Mouse (Mus musculus) gastrocnemius, adult 8-10 months (tissue): ENCODE measurements around the gene Pcsk2. TPM values are rescaled to one million over a fixed set of nuclear protein-coding genes. Genes with fewer than 3 reads are reported as not detected.

Source experiments
- DNase-seq, 2 experiments: peaks; one replicate each; pipeline ENCODE4 v3.0.0; 2022; ENCODE audit warnings: low spot score in 2 of 2
- total RNA-seq, 4 experiments: library from RNA; stranded (reverse); gene quantifications; 2 replicates each; pipeline ENCODE4 v1.2.4; 2022

Gene Pcsk2
- total RNA-seq, 4 experiments from 2014 or later = 0.05 to 0.07 TPM; not detected in 2

DNA sequence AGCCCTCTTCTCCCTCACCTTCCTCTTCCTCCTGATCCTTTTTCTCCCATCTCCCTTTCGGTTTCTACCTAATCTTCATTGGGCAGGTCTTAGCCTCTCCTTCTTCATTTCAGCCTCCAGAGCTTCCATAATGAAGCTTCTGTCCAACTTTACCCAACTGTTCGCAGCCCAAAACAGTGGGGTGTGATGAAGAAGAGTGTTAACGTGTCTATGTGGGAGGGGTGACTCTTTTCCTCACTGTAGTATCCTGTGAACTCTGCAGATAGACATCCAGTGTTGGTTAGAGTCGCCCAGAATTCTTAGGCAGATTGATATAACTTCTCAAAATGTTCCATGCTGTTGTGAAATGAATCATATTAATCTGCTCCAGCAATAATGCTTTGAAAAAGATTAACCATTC, 98.4 kb downstream of the Pcsk2 start:
- no peak for DNase-seq

DNA sequence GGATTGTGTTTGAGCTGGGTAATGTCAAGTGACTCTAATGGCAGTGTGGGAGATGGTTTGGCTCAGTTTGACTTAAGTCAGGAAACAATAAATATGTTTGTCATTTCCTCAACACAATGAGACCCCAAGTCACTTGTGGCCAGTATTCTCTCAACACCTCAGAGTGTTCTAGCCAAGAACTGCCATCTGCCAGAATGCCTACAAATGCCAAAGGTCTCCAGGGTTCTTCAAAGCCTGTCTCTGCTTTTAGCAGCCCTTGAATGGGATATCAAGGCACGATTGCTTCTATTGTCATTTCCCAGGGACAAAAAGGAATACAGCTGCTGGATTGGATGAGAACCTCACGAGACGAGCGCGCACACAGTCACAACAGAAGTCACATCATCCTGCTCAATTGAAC, 100.0 kb downstream of the Pcsk2 start:
- DNase-seq = no peak

DNA sequence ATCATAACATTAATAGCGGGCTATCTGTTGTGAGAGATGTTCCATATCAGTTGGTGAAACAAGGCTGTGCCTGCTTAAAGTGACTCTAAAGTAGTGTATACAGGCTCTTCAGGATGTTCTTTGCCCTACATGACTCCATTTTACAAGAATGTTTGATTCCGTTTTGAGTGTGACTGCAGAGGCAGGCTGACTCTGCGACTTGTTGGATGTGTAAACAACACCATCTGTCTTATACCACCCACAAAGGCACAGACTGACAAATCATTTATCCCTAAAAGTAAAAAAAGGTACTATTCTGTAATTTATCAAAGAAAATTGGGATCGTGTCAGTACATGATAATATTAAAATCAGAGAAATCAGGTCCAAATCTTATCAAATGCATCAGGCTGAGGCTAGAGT, 108.7 kb downstream of the Pcsk2 start:
- DNase-seq = no peak

DNA sequence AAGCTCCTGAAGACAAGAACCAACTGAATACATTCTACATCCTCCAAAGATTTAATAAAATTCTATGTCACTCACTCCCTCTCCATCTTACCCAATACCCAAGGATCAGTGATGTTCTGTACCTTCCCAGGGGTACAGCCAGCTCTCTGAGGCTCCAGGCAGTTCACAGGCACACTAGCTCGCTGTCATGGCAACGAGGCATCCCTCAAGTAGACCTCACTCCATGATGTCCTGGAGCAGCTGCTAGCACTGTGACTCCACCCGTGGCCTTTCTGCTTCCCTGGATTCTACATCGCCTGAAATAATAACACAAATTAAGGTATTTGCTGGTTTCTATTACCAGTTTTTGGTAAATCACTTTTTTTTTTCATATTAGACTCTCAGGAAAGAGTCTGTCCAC, 111.0 kb downstream of the Pcsk2 start:
- no peak for DNase-seq

DNA sequence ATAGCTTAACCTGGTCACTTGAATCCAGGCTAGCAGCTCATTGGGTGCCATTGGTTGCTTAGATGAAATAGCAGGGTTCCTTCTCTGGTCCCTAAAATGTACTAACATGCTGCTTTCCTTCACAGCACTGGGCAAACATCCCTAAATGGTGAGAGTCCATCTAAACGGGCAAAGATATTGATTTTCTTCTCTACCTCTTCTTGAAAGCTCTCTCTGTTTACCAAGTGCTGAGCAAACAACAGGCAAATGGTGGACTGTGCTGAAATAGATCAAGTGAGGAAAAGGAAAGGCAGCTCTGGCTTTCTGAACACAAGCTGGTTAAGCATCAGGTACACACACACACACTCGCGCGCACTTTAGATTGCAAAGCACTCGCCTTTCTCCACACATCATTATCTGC, 120.8 kb downstream of the Pcsk2 start:
- DNase-seq = no peak

DNA sequence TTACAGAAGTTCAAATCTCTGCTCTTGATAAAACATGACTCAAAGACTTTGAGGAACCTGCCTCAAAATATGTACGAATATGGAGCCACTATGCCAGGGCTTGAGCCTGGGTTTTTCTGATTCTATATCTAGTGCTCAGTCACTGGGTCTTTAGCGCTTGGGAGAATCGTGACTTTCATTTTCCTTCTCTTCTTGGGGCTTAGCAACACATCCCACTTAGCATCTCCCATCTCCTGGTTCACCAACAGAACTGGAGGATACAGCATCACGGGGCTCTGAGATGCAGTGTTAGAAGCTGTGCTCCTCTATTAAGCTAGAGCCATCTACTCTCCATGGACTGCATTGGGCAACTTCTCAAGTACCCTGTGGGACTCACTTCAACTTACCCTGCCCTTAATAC, 131.9 kb downstream of the Pcsk2 start:
- DNase-seq = no peak

DNA sequence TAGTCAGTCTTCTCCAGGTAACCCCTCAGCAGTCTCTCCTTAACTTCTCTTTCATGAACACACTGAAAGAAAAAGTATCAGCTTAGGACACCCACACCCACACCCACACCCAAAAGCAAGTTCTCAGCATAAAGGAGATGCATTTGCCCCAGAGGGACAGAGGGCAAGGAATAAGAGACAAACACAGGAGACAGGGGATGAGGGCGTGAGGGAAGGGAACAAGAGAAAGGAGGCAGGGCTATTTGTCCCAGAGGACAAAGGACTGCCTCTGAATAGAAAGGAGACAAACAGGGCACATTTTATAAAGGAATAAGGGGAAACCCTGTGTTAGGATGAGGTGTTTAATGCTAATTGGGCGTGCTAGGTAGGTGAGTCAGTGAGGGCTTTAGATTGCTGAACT, 133.6 kb downstream of the Pcsk2 start:
- DNase-seq = no peak

DNA sequence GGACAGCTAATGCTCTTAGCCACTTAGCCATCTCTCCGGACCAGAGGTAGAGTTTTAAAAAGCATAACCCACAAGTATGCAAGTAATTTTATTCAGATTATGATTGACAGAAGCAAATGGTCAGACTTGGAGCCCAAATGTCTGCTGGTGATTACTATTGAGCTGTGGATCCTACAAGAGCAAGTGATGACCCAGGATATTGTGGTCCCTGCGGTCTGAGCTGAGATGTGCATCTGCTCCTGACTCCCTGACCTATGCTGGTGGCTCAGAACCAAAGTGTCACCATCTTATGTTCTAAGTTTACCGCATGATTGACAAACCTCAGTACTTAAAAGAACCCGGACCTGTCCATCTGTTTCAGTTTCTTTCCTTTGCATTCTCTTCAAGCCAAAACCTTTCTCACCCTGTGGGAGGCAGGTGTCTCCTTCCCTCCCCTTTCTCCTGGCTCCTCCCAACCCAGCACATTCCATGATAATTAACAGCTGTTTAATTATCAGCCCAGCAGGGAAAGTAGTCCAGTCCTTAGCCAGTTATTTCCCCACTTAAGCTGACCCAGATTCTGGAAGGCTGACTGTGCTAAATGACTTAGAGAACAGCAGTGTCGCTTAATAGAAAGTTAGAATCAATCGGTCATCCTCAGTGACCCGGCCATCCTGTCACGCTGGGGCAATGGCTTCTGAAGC, 136.1 kb downstream of the Pcsk2 start:
- no peak for DNase-seq

DNA sequence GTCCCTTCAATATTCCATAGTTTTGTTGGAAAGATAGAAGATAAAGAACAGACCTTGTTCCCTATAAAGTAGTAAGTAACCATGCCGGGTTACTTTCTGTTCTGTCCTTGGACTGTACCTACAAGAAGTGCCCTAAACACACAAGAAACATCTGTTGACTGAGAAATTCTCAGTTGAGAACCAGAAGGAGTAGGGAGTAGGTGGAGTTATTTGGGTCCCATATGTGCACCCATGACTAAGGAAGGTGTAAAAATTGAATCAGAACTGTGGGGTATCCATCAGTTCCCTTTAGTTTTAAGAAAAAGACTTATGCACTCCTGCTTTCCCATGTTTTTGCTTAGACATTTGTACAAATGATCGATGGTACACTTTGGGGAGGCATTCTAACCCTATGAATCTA, 137.6 kb downstream of the Pcsk2 start:
- DNase-seq = no peak

DNA sequence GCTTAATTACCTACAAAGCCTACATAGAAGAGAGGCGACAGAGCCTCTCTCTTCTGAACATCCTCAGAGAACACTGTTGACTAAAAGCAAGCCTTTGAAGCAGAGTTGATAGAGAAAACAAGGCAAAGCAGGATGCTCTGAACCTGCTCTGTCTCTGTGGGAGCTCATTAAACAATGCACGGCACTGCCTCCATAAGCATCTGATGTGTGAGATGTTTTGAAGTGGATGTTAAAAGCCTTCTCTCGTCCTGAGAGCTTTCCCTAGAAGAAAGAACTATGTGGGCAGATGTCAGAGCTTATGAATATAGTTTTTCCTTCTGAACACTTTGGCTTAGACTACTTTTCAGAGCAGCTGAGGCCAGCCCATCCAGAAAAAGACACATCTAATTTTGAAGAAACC, 145.3 kb downstream of the Pcsk2 start:
- DNase-seq = no peak

DNA sequence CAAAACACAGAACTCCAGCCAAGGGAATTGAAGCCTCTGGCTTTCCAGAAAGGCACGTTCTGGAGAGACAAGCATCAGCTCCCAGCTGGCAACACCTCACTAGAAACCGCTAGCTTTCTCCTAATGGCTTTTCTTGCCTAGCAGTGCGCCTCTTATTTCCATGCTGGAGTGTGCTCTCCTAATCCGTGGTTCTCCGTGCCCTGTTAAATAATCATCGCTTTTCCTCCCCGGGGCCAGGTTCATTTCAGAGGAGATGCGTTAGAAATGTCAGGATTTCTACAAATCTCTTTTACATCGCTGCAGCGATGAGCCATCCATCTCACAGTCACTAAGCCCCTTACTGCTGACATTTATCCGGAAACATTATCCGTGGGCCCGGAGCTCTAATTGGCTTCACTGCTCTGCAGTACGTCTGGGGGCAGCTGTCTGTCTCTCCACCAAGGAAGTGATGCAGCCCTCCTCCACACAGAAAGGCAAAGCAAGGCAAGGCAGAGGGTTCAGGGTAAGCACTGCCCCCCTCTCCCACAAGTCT, 150.1 kb downstream of the Pcsk2 start:
- no peak for DNase-seq

DNA sequence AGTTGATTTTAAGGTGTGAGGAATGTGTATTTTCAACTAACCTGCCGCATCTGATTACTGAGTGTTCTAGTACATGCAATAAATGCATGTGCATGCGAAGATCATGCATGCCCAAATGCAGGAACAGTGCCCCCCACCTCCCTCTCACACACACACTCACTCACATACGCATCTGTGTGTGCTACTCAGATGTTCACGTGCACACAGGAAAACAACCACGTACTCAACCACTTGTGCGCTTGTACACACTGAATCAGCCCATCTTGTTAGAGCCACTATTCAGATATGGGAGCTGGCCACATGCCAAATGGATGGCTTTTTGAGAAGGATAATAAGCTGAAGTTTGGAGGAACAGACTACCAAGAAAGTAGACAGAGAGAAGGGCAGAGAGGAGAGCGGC, 150.7 kb downstream of the Pcsk2 start:
- no peak for DNase-seq

DNA sequence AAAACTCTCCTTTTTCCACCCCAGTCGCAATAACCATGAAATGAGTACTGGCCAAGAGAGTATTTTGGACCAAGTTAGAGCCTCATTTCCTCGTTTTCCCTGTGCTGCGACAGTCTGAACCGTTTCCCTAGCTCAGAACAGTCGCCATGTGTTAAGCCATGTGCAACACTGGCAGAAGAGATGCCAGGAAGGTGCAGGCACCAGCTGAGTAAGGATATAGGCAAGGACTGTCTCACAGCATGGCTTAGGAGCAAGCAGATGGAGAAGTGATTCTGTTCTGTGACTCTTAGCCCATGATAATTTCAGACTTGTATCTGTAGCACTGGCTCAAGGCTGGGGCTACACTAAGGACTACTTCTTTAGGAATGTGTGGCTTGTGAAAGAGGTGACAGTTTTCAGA, 155.2 kb downstream of the Pcsk2 start:
- no peak for DNase-seq

DNA sequence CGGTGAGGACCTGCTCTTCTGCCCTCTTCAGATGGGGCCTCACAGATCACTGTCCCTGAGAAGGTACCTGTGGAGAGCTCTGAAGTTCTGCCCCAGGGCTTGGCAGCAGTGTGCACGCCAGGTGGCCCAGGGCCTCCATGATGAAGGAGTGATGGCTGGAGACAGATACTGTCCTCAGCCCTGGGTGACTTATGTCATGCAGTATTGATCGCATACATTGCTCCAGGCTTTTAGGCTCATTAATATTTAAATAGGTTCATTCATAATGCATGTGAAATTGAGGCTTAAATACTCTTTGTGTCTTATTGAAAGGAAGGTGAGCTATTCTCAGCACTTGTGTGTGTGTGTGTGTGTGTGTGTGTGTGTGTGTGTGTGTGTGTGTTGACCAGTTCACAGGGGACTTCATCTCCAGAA, 157.0 kb downstream of the Pcsk2 start:
- DNase-seq = no peak

DNA sequence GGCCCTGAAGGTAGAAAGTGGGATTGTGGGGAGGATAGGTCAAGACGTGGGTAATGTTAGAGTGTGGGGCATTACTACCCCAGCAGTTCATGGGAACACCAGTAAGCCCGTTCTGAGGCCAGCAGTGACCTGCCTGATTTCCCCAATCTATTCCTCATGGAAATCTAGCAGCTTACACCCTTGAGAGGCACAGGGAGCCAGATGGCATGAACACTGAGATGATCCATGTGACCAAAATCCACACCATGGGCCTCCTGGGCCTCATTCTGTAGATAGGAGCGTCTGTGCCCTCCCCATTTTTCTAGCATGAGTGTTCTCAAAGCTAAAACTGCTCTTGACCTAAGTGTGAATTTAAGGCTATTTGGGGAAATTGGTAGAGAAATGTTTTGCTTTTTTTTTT, 162.2 kb downstream of the Pcsk2 start:
- no peak for DNase-seq

DNA sequence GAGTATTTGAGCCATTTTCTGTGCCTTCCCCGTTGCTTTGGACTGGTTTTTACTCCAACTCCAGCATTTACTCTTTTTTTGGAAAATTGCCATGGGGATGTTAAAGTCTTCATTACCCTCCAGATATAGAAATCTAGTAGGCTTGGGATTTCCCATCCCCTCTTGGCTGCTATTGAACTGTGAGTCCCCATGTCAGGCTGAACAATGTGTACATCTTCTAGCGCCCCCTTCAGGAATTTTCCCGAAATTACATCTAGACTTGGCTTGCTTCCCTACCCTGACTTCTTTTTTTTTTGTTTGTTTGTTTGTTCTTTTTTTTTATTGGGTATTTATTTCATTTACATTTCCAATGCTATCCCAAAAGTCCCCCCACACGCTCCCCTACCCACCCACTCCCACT, 163.3 kb downstream of the Pcsk2 start:
- no peak for DNase-seq

DNA sequence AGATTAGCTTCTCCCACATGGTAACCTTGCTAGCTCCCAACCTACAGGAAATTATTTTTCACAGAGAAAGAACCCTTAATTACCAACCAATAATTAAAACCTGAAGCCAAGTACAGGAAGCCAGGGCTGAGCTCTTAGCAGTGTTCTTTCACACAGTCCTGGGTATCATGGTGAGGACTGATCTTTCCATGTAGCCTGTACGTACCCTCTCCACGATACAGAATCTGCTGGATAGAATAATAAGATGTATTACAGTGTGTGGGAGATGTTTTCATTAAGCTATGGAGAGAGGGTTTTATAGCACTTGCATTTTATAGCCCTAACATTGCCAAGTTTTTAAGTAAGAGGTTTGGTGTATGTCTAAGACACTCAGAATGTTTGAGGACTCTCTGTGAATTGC, 164.0 kb downstream of the Pcsk2 start:
- DNase-seq = no peak

DNA sequence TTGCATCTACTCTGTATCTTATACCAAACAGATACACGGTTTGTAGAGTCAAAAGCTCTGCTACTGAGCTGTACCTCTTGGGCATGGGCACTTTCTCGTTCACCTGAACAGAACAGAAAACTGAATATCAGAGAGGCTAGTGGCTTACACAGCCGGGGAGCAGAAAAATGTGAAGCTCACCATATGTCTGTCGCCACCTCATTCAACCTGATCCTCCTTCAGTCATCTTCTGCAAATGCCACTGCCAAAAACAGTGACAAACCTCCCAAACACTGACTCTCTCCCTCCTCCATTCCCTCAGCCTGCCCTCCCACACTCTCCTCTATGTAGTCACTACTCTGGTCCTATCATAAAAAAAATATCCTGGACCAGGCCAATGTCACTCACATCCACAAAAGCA, 165.9 kb downstream of the Pcsk2 start:
- DNase-seq = no peak

DNA sequence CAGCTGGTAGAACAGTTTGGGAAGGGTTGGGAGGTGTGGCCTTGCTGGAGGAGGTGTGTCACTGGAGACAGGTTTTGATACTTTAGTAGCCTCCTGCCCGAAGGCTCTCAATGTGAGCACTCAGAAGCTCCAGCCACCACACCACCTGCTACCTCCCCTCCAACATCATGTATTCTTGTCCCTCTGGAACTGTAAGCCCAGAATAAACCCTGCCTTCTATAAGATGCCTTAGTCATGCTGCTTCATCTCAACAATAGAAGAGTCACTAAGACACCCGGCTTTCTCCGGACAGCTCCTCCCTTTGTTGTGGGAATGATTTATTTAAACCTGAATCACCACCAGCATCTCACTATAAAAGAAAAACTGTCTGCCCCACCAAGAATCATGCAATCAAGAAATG, 166.9 kb downstream of the Pcsk2 start:
- no peak for DNase-seq

DNA sequence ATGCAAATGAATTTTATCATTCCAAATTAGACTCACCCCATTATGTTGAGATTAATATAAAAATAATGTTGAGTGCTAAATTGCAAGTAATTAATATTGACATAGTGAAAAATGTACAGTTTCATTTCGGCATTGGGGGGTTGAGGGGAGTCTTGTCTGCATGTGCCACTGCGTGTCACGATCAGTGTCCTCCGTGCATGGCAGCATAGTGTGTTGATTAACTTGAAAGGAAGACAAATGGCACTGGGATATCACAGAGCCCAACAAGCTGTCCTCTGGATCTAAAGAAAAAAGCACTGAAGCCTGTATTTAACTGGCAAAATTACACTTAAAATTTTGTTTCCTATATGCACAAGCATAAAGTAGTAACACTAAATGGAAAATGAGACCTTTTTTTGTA, 167.9 kb downstream of the Pcsk2 start:
- DNase-seq = no peak

DNA sequence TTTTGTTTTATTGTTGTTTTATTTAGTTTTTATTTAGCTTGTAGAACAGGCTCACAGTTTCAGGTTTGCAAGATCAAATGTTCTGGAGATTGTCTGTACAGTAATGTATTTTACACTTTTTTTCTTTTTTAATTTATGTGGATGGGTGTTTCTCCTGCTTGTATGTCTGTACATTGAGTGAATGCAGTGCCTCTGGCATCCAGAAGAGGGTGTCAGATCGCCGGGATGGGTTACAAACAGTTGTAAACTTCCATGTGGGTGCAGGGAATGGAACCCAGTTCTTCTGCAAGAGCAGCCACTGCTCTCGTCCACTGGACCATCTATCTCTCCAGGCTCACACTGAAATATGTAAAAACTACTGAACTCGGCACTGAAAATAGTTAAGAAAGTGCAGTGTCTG, 169.2 kb downstream of the Pcsk2 start:
- no peak for DNase-seq

DNA sequence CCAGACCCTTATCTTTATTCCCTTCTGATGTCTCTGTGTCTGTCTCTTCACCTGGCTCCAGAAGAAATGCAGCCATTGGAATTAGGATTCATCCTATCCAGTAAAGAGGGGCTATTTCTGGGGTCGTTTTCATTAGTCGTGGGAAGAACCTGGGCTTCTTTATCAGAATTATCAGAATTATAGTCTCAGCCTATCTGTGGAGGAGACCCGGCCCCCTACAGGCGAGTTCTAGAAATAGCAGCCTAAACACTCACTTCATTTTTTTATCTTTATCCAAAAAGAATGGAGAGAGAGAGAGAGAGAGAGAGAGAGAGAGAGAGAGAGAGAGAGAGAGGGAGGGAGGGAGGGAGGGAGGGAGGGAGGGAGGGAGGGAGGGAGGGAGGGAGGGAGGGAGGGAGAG, 177.3 kb downstream of the Pcsk2 start:
- no peak for DNase-seq

DNA sequence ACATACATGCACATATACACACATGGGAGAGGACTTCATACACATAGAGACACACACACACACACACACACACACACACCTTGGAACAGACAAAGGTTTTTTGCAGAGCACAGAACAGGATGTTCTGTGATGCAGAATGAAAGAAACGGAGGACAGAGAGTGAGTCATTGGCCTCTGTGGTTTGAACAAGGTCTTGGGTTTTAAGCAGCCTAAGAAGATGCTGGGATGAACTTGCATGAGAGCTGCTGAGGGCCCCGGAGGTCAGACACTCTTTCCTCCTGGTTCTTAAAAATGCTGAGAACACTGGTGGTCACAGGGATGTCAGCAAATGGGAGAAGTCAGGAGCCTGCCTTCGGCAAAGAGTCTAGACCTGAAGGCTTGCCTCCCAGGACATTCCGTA, 178.1 kb downstream of the Pcsk2 start:
- no peak for DNase-seq

DNA sequence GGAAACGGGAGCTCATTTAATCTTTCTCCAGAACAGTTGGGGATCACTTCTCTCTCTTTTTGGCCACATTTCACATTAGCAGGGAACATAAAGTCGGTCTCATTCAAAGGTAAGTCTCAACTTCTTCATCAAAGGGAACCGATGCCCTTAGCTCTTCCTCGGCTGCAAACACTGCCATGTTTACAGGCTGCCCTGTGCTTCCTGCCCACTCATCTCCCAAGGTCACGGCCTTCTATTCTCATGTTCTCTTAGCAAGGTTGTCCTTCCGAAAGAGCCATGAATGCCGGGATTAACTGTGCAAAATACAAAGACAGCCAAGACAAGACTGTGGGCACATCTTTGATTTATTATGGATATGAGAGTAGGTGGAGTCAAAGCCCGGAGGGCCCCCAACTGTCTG, 178.8 kb downstream of the Pcsk2 start:
- no peak for DNase-seq
